Mouse (Mus musculus): ENCODE data around the gene Spib. TPM values are rescaled to one million over a fixed set of nuclear protein-coding genes. Genes with fewer than 3 reads are reported as not detected.

Spib gene
- total RNA-seq, 2 experiments from 2014 or later = 1.7 to 1.9 TPM

GRCm38 (mm10) chr7:44492166-44492826 lies 39.6 kb downstream of the Spib start:
- no peak for ATAC-seq (replicated peaks; ENCODE audit: low FRiP score, poor library complexity, severe bottlenecking)

GRCm38 (mm10) chr7:44491391-44491790 lies 40.5 kb downstream of the Spib start:
- ATAC-seq (replicated peaks; ENCODE audit: low FRiP score, poor library complexity, severe bottlenecking) = no peak

DNA sequence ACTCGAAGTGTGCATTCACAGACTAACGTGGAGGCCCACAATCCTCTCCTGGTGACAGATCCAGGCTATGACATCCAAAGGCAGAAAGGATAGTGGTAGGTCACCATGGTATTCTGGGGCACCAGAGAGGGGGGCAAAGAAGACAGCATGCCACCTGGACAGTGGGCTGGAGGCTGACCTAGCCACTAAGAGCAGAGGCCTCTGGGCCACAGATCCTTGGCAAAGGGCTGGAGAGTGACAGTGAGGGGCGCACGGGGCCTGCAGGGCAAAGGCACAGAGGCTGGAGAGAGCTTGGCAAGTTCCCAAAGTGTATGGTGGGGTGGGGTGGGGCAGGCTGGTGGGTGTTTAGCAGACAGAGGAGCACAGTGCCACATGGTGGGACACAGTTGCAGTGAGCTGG lies 41.6 kb downstream of the Spib start:
- no peak for ATAC-seq (replicated peaks; ENCODE audit: low FRiP score, poor library complexity, severe bottlenecking)

DNA sequence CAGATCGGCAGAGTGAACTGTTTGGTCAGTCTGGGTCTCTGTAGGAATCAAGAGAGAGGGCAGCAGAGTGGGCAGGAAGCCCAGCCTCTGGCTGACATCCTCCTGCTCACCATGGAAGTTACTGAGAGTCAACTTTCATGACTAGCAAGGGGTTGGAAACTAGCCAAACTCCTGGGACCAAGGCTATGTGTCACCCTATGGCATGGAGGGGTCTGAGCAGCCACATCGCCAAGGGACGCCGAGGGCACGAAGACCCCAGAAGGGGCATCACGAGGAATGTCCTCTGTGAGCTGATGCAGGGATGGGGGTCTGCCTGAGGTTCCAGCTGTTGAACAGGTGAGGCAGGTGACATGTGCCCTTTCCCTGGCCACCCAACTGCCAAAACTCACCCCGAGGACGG lies 43.3 kb downstream of the Spib start:
- no peak for ATAC-seq (replicated peaks; ENCODE audit: low FRiP score, poor library complexity, severe bottlenecking)

DNA sequence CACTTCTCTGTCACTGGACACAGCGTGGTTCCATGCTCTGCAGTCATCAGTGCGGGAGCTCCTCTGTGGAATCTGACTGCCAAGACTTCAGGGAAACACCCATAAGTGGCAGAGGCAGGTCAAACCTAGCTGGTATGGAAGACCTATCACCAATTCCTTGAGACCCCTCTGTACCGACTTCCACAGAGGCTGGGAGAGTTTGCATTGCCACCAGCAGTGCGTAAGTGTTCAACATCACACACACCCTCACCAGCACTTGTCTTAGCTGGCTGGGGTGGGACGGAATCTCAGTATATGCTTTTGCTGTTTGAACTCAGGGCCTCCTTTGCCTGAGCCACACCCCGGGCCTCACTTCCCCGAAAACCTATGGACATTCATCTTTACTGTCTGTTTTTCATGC lies 43.9 kb downstream of the Spib start:
- no peak for ATAC-seq (replicated peaks; ENCODE audit: low FRiP score, poor library complexity, severe bottlenecking)

- ATAC-seq (replicated peaks; ENCODE audit: low FRiP score, poor library complexity, severe bottlenecking) = no peak
Measured at GRCm38 (mm10) chr7:44486927-44487575, 44.8 kb downstream of the Spib start.

- no peak for ATAC-seq (replicated peaks; ENCODE audit: low FRiP score, poor library complexity, severe bottlenecking)
Measured at GRCm38 (mm10) chr7:44485572-44486195, 46.2 kb downstream of the Spib start.

DNA sequence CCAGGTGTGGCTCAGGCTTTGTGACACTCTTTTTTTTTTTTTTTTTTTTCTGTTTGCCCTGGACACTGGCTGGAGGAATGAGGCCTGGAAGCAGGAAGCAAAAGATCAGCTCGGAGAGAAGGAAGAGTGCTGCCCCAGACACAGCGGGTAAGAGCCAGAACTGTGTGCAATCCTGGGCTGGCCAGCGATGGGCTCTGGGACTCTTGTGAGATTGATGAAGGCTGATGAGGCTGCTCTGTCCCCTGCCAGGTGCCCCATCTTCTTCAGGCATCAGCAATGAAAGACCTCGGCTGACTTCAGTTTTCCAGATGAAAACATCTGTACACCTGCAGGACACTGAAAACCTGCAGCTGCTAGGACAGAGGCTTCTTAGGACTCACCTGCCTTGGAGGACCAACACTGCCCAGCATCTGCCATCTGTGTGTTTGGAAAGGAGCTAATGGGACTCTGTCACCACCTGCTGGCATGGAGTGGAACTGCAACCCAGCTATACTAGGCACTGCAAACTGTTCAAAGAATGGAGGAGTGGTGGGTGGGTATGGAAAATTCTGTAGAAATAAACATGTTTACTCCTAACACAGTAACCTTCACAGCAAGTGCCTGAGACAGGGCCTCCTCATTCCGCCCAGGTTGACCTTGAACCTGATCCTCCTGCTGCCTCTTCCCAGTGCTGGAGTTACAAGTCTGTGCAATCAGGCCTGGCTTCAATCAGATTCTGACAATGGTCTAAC lies 46.9 kb downstream of the Spib start:
- ATAC-seq (replicated peaks; ENCODE audit: low FRiP score, poor library complexity, severe bottlenecking) = peak; percentile 67

DNA sequence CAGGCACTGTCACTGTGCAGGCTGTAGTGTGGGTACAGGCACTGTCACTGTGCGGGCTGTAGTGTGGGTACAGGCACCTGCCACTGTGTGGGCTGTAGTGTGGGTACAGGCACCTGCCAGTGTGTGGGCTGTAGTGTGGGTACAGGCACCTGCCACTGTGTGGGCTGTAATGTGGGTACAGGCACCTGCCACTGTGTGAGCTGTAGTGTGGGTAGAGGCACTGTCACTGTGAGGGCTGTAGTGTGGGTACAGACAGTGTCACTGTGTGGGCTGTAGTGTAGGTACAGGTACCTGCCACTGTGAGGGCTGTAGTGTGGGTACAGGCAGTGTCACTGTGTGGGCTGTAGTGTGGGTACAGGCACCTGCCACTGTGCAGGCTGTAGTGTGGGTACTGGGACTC lies 47.8 kb downstream of the Spib start:
- no peak for ATAC-seq (replicated peaks; ENCODE audit: low FRiP score, poor library complexity, severe bottlenecking)

DNA sequence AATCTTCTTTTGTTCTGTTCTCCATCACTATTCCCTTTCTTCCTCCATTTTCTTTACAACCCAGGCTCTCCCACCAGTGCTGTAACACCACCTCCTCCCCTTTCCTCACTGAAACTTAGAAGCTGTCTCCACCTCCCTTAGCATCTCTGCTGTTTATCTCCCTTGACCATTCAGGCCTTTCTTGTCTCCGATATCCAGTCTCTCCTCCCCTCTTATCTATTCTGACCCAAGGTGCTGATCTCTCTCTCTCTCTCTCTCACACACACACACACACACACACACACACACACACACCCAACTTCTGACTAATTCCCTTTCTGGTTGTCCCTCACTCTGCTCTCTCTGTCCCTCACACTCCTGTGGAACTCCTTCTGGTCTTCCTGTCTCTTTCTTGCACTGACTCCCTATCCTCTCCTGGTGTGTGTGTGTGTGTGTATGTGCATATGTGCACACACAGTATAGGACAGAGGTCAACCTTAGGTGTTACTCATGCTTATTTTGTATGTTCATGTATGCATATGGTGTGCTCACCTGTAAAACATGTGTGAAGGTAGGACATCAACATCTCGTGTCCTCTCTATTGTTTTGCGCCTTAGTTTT lies 48.9 kb downstream of the Spib start:
- peak; percentile 81 for ATAC-seq (replicated peaks; ENCODE audit: low FRiP score, poor library complexity, severe bottlenecking)

Other genes with a start within 250 kb of the Spib start
- 0.19 and 0.63 TPM in 2 replicates for gene Clec11a, start 225.2 kb downstream of the Spib start, total RNA-seq (2015; ENCODE audit: low replicate concordance)
- 0.28 and 1.0 TPM in 2 replicates for gene Clec11a, start 225.2 kb downstream of the Spib start, total RNA-seq (2017; ENCODE audit: low replicate concordance)
- not detected in 2 replicates for gene Shank1, start 221.8 kb downstream of the Spib start, total RNA-seq (2015; ENCODE audit: low replicate concordance)
- gene Shank1, start 221.8 kb downstream of the Spib start, total RNA-seq (2017; ENCODE audit: low replicate concordance) = not detected in 2 replicates
- not detected in 2 replicates for gene Syt3, start 148.0 kb downstream of the Spib start, total RNA-seq (2015; ENCODE audit: low replicate concordance)
- gene Syt3, start 148.0 kb downstream of the Spib start, total RNA-seq (2017; ENCODE audit: low replicate concordance) = not detected in 2 replicates
- gene 1700008O03Rik, start 146.3 kb downstream of the Spib start, total RNA-seq (2015; ENCODE audit: low replicate concordance) = not detected in 2 replicates
- not detected in 2 replicates for gene 1700008O03Rik, start 146.3 kb downstream of the Spib start, total RNA-seq (2017; ENCODE audit: low replicate concordance)
- not detected in 2 replicates for gene Lrrc4b, start 103.1 kb downstream of the Spib start, total RNA-seq (2015; ENCODE audit: low replicate concordance)
- not detected in 2 replicates for gene Lrrc4b, start 103.1 kb downstream of the Spib start, total RNA-seq (2017; ENCODE audit: low replicate concordance)
- gene Aspdh, start 66.7 kb downstream of the Spib start, total RNA-seq (2015; ENCODE audit: low replicate concordance) = not detected in 2 replicates
- gene Aspdh, start 66.7 kb downstream of the Spib start, total RNA-seq (2017; ENCODE audit: low replicate concordance) = not detected in 2 replicates
- gene Josd2, start 64.1 kb downstream of the Spib start, total RNA-seq (2015; ENCODE audit: low replicate concordance) = 6.7 and 43.7 TPM in 2 replicates
- gene Josd2, start 64.1 kb downstream of the Spib start, total RNA-seq (2017; ENCODE audit: low replicate concordance) = 33.7 and 59.7 TPM in 2 replicates
- 17.9 and 19.2 TPM in 2 replicates for gene Emc10, start 35.5 kb downstream of the Spib start, total RNA-seq (2015; ENCODE audit: low replicate concordance)
- 12.4 and 13.4 TPM in 2 replicates for gene Emc10, start 35.5 kb downstream of the Spib start, total RNA-seq (2017; ENCODE audit: low replicate concordance)
- not detected in 2 replicates for gene Fam71e1, start 35.5 kb downstream of the Spib start, total RNA-seq (2015; ENCODE audit: low replicate concordance)
- not detected in 2 replicates for gene Fam71e1, start 35.5 kb downstream of the Spib start, total RNA-seq (2017; ENCODE audit: low replicate concordance)
- gene Mybpc2, start 7.4 kb downstream of the Spib start, total RNA-seq (2015; ENCODE audit: low replicate concordance) = not detected in 2 replicates
- not detected in 2 replicates for gene Mybpc2, start 7.4 kb downstream of the Spib start, total RNA-seq (2017; ENCODE audit: low replicate concordance)
- gene Pold1, start 16.8 kb upstream of the Spib start, total RNA-seq (2015; ENCODE audit: low replicate concordance) = 21.3 and 26.5 TPM in 2 replicates
- 16.2 and 29.3 TPM in 2 replicates for gene Pold1, start 16.8 kb upstream of the Spib start, total RNA-seq (2017; ENCODE audit: low replicate concordance)
- 34.4 and 41.8 TPM in 2 replicates for gene Nr1h2, start 21.9 kb upstream of the Spib start, total RNA-seq (2015; ENCODE audit: low replicate concordance)
- gene Nr1h2, start 21.9 kb upstream of the Spib start, total RNA-seq (2017; ENCODE audit: low replicate concordance) = 32.0 and 41.0 TPM in 2 replicates
- gene Napsa, start 40.3 kb upstream of the Spib start, total RNA-seq (2015; ENCODE audit: low replicate concordance) = 66.9 TPM in 2 replicates
- 18.0 and 26.1 TPM in 2 replicates for gene Napsa, start 40.3 kb upstream of the Spib start, total RNA-seq (2017; ENCODE audit: low replicate concordance)
- gene Kcnc3, start 58.6 kb upstream of the Spib start, total RNA-seq (2015; ENCODE audit: low replicate concordance) = not detected in 2 replicates
- gene Kcnc3, start 58.6 kb upstream of the Spib start, total RNA-seq (2017; ENCODE audit: low replicate concordance) = 0.42 TPM in 1 of 2 replicates, not detected in the other
- not detected in 2 replicates for gene Myh14, start 138.8 kb upstream of the Spib start, total RNA-seq (2015; ENCODE audit: low replicate concordance)
- gene Myh14, start 138.8 kb upstream of the Spib start, total RNA-seq (2017; ENCODE audit: low replicate concordance) = not detected in 2 replicates
- not detected in 2 replicates for gene Izumo2, start 176.7 kb upstream of the Spib start, total RNA-seq (2015; ENCODE audit: low replicate concordance)
- not detected in 2 replicates for gene Izumo2, start 176.7 kb upstream of the Spib start, total RNA-seq (2017; ENCODE audit: low replicate concordance)
- gene Vrk3, start 216.3 kb upstream of the Spib start, total RNA-seq (2015; ENCODE audit: low replicate concordance) = 21.5 and 24.0 TPM in 2 replicates
- gene Vrk3, start 216.3 kb upstream of the Spib start, total RNA-seq (2017; ENCODE audit: low replicate concordance) = 11.3 and 22.7 TPM in 2 replicates
- gene Zfp473, start 219.0 kb upstream of the Spib start, total RNA-seq (2015; ENCODE audit: low replicate concordance) = 0.58 TPM in 1 of 2 replicates, not detected in the other
- gene Zfp473, start 219.0 kb upstream of the Spib start, total RNA-seq (2017; ENCODE audit: low replicate concordance) = 0.14 and 0.60 TPM in 2 replicates

All from erythroblast, adult 5-6 weeks (primary cell).